Mouse (Mus musculus): ENCODE measurements around the gene Wnt5b.

GRCm38 (mm10) chr6:119570797-119571196 lies 26.6 kb upstream of the Wnt5b start:
- TF ChIP-seq GATA1 (IDR thresholded peaks at IDR 0.05; ENCODE audit: borderline replicate concordance, low read length): no peak
- no peak for TF ChIP-seq FLI1 (IDR thresholded peaks at IDR 0.05; ENCODE audit: low read length)
